Mouse (Mus musculus) ES-Bruce4 (cell line): ENCODE data around the gene Hsd17b11.

Experiments
- CTCF ChIP-seq: IDR thresholded peaks from one replicate; pipeline ENCODE4 v1.8.1; 2011; ENCODE audit warnings: low read depth, low read length
- EP300 ChIP-seq: IDR thresholded peaks from 2 replicates; pipeline ENCODE4 v1.6.1; 2011; ENCODE audit warnings: low read depth, low read length; ENCODE audit not compliant: insufficient read depth

DNA sequence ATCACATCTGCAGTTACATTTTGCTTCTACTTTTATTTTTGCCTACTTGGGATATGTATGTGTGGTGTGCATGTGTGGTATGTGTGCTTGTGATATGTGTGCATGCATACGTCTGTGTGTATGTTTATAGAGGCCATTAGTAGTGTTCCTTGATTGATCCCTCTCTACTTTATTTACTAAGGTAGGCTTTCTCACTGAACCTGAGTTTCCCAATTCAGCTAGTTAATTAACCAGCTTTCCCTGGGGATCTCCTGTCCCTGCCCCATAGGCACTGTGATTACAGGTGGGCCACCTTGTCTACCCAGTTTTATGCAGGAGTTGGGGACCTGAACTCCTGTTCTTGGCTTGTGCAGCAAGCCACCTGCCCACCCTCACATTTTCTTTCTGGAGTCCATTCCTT lies 15.0 kb upstream of the Hsd17b11 start:
- TF ChIP-seq CTCF (no peak), EP300 (no peak)
